Mouse (Mus musculus) Patski (cell line): Measurements from ENCODE around the gene Rexo1. TPM values are rescaled to one million over a fixed set of nuclear protein-coding genes. Genes with fewer than 3 reads are reported as not detected.

Source experiments
- ATAC-seq: fragments of 100-300 bp; one replicate; pipeline ENCODE4 v1.8.0; 2021
- CTCF ChIA-PET: fragments of 350-600 bp; sonication (Branson Sonifier 250); formaldehyde crosslinking; loops from one replicate; lab custom pipeline; 2022; ENCODE audit warnings: inconsistent platforms; lab: Charles Lee
- POLR2A ChIA-PET: fragments of 350-600 bp; sonication (Branson Sonifier 250); formaldehyde crosslinking; loops from one replicate; lab custom pipeline; 2022; ENCODE audit warnings: antibody characterized with exemption, inconsistent platforms; lab: Charles Lee
- DNase-seq: peaks from one replicate; pipeline ENCODE4 v3.0.0-alpha.2; 2011; ENCODE audit warnings: low read depth, low spot score
- H3K27me3 ChIP-seq: fragments of 371-371 bp; one replicate; pipeline ENCODE4 v1.5.1; 2021
- CTCF ChIP-seq: fragments of 100-300 bp; IDR thresholded peaks from one replicate; pipeline ENCODE4 v1.5.1; 2021
- in situ Hi-C: fragments of 300-500 bp; cut with MboI; formaldehyde crosslinking; loops from 3 replicates; pipeline ENCODE4 v1.11.1; 2018; ENCODE audit warnings: low pct_unique_long_range_greater_than_20kb, mixed read lengths
- polyA plus RNA-seq: library from polyadenylated mRNA; unstranded; gene quantifications from one replicate; pipeline ENCODE4 v1.2.3, GENCODE M21; 2021

The Rexo1 gene
- polyA plus RNA-seq, 1 experiment from 2014 or later, result 32.2 TPM

DNA sequence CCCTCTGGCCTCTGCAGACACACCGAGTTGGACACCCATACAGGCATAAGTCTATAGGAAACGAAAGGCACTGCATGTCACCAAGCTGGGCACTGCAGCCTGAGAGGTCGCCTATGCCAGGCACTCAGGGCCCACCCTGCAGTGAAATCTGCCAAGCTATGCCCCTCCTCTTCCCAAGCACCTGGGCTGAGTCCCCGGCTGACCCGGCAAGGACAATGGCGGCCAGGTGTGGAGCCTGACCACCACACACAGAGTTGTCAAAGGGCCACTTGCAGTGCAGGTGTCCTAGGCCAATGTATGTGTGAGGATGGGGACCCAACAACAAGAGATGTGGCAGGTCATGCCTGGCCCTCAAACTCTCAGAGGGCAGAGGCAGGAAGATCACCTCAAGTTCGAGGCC lies 1.9 kb downstream of the Rexo1 start:
- no peak for ATAC-seq
- in situ Hi-C loops, result no loop called here
- POLR2A ChIA-PET, result no interaction called here
- TF ChIP-seq CTCF, result no peak
- CTCF ChIA-PET, result no interaction called here
- no peak for DNase-seq
- H3K27me3 ChIP-seq, result no peaks in the 10 kb centered on the region

GRCm38 (mm10) chr10:80557346-80557965 lies 3.9 kb downstream of the Rexo1 start:
- POLR2A ChIA-PET, result no interaction called here

GRCm38 (mm10) chr10:80553997-80554396 lies 7.4 kb downstream of the Rexo1 start:
- POLR2A ChIA-PET, result interaction anchor here (1.2 kb wide), 1 partner anchor 23 kb away, joined by 3 read pairs; no protein-coding TSS in a partner anchor
- in situ Hi-C loops, result loop anchor here (5.0 kb wide), 2 partner anchors 42 to 107 kb away; no protein-coding TSS in a partner anchor
- no peak for ATAC-seq
- CTCF ChIA-PET, result interaction anchor here (0.9 to 1.4 kb wide), 2 partner anchors 45 to 108 kb away, joined by 3 to 4 read pairs; no protein-coding TSS in a partner anchor
- H3K27me3 ChIP-seq, result no peaks in the 10 kb centered on the region
- DNase-seq, result no peak
- TF ChIP-seq CTCF, result no peak

More at GRCm38 (mm10) chr10:80557346-80557965, 3.9 kb downstream of the Rexo1 start:
- no peak for TF ChIP-seq CTCF
- H3K27me3 ChIP-seq, result no peaks in the 10 kb centered on the region
- DNase-seq (no peak), ATAC-seq (peak; percentile 12)
- in situ Hi-C loops, result no loop called here
- CTCF ChIA-PET, result interaction anchor here (0.8 to 2.9 kb wide), 11 partner anchors 9 to 172 kb away, joined by 3 to 25 read pairs (median 4); no protein-coding TSS in a partner anchor

GRCm38 (mm10) chr10:80553575-80553974 lies 7.8 kb downstream of the Rexo1 start:
- CTCF ChIA-PET, result interaction anchor here (0.9 to 2.6 kb wide), 3 partner anchors 8 to 107 kb away, joined by 3 to 7 read pairs (median 4); partner anchors contain the start of gene Rexo1
- no peak for TF ChIP-seq CTCF
- POLR2A ChIA-PET, result no interaction called here
- no peaks in the 10 kb centered on the region for H3K27me3 ChIP-seq
- DNase-seq (no peak), ATAC-seq (no peak)
- in situ Hi-C loops, result loop anchor here (5.0 kb wide), 2 partner anchors 41 to 106 kb away; no protein-coding TSS in a partner anchor

- POLR2A ChIA-PET, result no interaction called here
- DNase-seq, result no peak
- no peak for ATAC-seq
- no peaks in the 10 kb centered on the region for H3K27me3 ChIP-seq
- in situ Hi-C loops, result loop anchor here (5.0 kb wide), 2 partner anchors 40 to 105 kb away; no protein-coding TSS in a partner anchor
- no peak for TF ChIP-seq CTCF
- CTCF ChIA-PET, result interaction anchor here (1.4 to 2.6 kb wide), 2 partner anchors 9 to 47 kb away, joined by 3 to 7 read pairs; partner anchors contain the start of gene Rexo1
Observed at GRCm38 (mm10) chr10:80552364-80552763, 9.0 kb downstream of the Rexo1 start.

GRCm38 (mm10) chr10:80549279-80549678 lies 12.1 kb downstream of the Rexo1 start:
- TF ChIP-seq CTCF, result no peak
- no peak for ATAC-seq
- ChIA-PET POLR2A (no interaction called here), CTCF (interaction anchor here (0.8 to 2.2 kb wide), 2 partner anchors 11 to 39 kb away, joined by 3 to 8 read pairs; no protein-coding TSS in a partner anchor)
- no peak for DNase-seq
- in situ Hi-C loops, result no loop called here
- H3K27me3 ChIP-seq, result no peaks in the 10 kb centered on the region

DNA sequence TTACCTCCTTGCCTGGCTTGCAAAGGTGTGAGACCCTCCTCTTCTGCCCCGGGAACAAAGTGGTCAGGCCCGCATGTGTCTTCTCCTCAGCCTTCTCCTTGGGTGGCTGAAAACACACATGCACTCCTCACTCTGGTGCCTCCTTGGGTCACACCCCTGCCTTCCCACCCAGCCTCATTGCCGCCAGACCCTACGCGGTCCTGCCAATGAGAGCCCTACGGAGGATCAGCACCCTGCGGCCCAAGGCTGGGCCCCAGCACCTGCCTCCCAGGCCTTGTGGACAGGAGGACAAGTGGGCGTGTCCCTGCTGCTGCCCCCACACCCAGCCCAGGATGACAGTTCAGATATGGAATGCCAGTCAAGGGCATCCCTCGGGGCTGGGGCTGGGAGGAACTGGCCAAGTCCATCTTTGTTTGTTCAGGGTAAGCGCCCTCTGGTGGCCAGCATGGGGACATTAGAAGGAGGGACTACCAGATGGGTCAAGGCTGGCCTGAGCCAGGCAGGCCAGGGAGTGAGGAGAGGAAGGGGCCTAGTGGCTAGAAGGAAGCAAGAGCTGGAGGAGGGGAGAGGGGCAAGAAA lies 12.8 kb downstream of the Rexo1 start:
- in situ Hi-C loops, result no loop called here
- no peak for TF ChIP-seq CTCF
- POLR2A ChIA-PET, result no interaction called here
- H3K27me3 ChIP-seq, result no peaks in the 10 kb centered on the region
- DNase-seq, result no peak
- CTCF ChIA-PET, result interaction anchor here (2.2 kb wide), 1 partner anchor 39 kb away, joined by 8 read pairs; no protein-coding TSS in a partner anchor
- peak; percentile 42 for ATAC-seq

- no peak for ATAC-seq
- no peak for DNase-seq
- TF ChIP-seq CTCF, result no peak
- ChIA-PET POLR2A (no interaction called here), CTCF (interaction anchor here (2.2 kb wide), 1 partner anchor 38 kb away, joined by 8 read pairs; no protein-coding TSS in a partner anchor)
- in situ Hi-C loops, result no loop called here
- no peaks in the 10 kb centered on the region for H3K27me3 ChIP-seq
Observed at GRCm38 (mm10) chr10:80547539-80547938, 13.8 kb downstream of the Rexo1 start.

- ChIA-PET CTCF (no interaction called here), POLR2A (no interaction called here)
- in situ Hi-C loops, result no loop called here
- no peaks in the 10 kb centered on the region for H3K27me3 ChIP-seq
- no peak for DNase-seq
- ATAC-seq, result no peak
- TF ChIP-seq CTCF, result no peak
Observed at GRCm38 (mm10) chr10:80546945-80547344, 14.4 kb downstream of the Rexo1 start.

GRCm38 (mm10) chr10:80545590-80545989 lies 15.8 kb downstream of the Rexo1 start:
- CTCF ChIA-PET, result interaction anchor here (1.2 kb wide), 1 partner anchor 36 kb away, joined by 3 read pairs; no protein-coding TSS in a partner anchor

More at GRCm38 (mm10) chr10:80545590-80545989, 15.8 kb downstream of the Rexo1 start:
- no peak for TF ChIP-seq CTCF
- in situ Hi-C loops, result no loop called here
- ATAC-seq, result no peak
- no peak for DNase-seq
- H3K27me3 ChIP-seq, result no peaks in the 10 kb centered on the region
- POLR2A ChIA-PET, result interaction anchor here (1.0 kb wide), 1 partner anchor 11 kb away, joined by 4 read pairs; no protein-coding TSS in a partner anchor
